Mouse (Mus musculus): ENCODE data around the gene Ensa. TPM values are rescaled to one million over a fixed set of nuclear protein-coding genes. Genes with fewer than 3 reads are reported as not detected.
"Not testable (repeated sequence)": the region's sequence is repeated elsewhere in the genome, so short reads cannot be mapped to it uniquely, and the experiment has no call there.

The Ensa gene
- polyA plus RNA-seq, 1 experiment from 2014 or later, result 97.2 TPM

GRCm38 (mm10) chr3:95618511-95618910 is 6.3 kb upstream of the Ensa start:
- 100% methylated on average over 1 of the region's 1 CpGs for WGBS
- no peak overlapping the region for H3K9ac ChIP-seq (ENCODE audit: low read length)
- DNase-seq (ENCODE audit: low spot score), result no peak
- H3K9me3 ChIP-seq (replicated peaks; ENCODE audit: control insufficient read depth, low read length), result no peaks in the 10 kb centered on the region
- no peak overlapping the region for H3K4me2 ChIP-seq (ENCODE audit: low read length)
- H3K27ac ChIP-seq (ENCODE audit: low read depth, low read length), result no peak overlapping the region
- no peak for ATAC-seq
- no peaks in the 10 kb centered on the region for H3K27me3 ChIP-seq (replicated peaks; ENCODE audit: control insufficient read depth, insufficient read depth, low read length)
- no peaks in the 10 kb centered on the region for H3K4me1 ChIP-seq (ENCODE audit: control insufficient read depth, insufficient read depth, low read length)
- peaks cover 38% of the 10 kb centered on the region for H3K36me3 ChIP-seq (ENCODE audit: control insufficient read depth, insufficient read depth, low read length)
- H3K4me3 ChIP-seq (ENCODE audit: low read depth, low read length), result no peak overlapping the region

DNA sequence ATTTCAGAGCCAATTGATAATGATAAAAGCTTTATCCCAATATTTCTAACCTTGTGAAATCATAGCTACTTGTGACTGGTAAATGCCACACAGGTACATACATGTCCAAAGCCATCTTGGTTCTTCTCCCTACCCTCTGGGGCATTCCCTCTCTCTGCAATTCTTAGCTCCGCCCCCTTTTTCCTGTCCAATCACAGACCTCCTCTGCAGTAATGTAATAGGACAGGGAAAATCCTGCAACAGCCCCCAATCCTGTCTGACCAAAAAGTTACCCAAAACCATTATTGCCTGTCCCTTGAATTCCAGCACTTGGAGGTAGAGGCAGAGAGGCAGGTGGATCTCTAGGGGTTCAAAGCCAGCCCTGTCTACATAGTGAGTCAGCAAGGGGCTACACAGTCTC is 3.6 kb upstream of the Ensa start:
- Histone ChIP-seq H3K4me1 (ENCODE audit: control insufficient read depth, insufficient read depth, low read length) (peaks cover 6% of the 10 kb centered on the region), H3K4me3 (ENCODE audit: low read depth, low read length) (no peak overlapping the region), H3K9me3 (replicated peaks; ENCODE audit: control insufficient read depth, low read length) (no peaks in the 10 kb centered on the region), H3K27ac (ENCODE audit: low read depth, low read length) (no peak overlapping the region), H3K4me2 (ENCODE audit: low read length) (no peak overlapping the region), H3K36me3 (ENCODE audit: control insufficient read depth, insufficient read depth, low read length) (peaks cover 34% of the 10 kb centered on the region), H3K27me3 (replicated peaks; ENCODE audit: control insufficient read depth, insufficient read depth, low read length) (no peaks in the 10 kb centered on the region), H3K9ac (ENCODE audit: low read length) (no peak overlapping the region)
- no peak for DNase-seq (ENCODE audit: low spot score)
- ATAC-seq, result no peak
- WGBS, result 76% methylated on average over 1 of the region's 1 CpGs

DNA sequence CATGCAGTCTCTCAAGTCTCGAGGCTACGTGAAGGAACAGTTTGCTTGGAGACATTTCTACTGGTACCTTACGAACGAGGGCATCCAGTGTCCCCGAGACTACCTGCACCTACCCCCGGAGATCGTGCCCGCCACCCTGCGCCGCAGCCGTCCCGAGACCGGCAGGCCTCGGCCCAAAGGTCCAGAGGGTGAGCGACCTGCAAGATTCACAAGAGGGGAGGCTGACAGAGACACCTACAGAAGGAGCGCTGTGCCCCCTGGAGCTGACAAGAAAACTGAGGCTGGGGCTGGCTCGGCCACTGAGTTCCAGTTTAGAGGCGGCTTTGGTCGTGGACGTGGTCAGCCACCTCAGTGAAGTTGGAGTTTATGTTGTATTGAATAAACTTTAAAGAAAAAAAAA is 2.4 kb upstream of the Ensa start:
- H3K27ac ChIP-seq (ENCODE audit: low read depth, low read length); DNase-seq (ENCODE audit: low spot score); ATAC-seq; H3K9me3 ChIP-seq (replicated peaks; ENCODE audit: control insufficient read depth, low read length); H3K9ac ChIP-seq (ENCODE audit: low read length); H3K4me1 ChIP-seq (ENCODE audit: control insufficient read depth, insufficient read depth, low read length); H3K4me3 ChIP-seq (ENCODE audit: low read depth, low read length); H3K27me3 ChIP-seq (replicated peaks; ENCODE audit: control insufficient read depth, insufficient read depth, low read length); H3K4me2 ChIP-seq (ENCODE audit: low read length): not testable (repeated sequence)
- H3K36me3 ChIP-seq (ENCODE audit: control insufficient read depth, insufficient read depth, low read length), result peaks cover 33% of the 10 kb centered on the region
- 93% methylated on average over 20 of the region's 20 CpGs for WGBS

- Histone ChIP-seq H3K9me3 (replicated peaks; ENCODE audit: control insufficient read depth, low read length) (no peaks in the 10 kb centered on the region), H3K27me3 (replicated peaks; ENCODE audit: control insufficient read depth, insufficient read depth, low read length) (no peaks in the 10 kb centered on the region), H3K4me1 (ENCODE audit: control insufficient read depth, insufficient read depth, low read length) (peaks cover 7% of the 10 kb centered on the region), H3K27ac (ENCODE audit: low read depth, low read length) (no peak overlapping the region), H3K4me2 (ENCODE audit: low read length) (no peak overlapping the region), H3K36me3 (ENCODE audit: control insufficient read depth, insufficient read depth, low read length) (peaks cover 35% of the 10 kb centered on the region), H3K9ac (ENCODE audit: low read length) (no peak overlapping the region), H3K4me3 (ENCODE audit: low read depth, low read length) (no peak overlapping the region)
- WGBS, result 39% methylated on average over 2 of the region's 2 CpGs
- DNase-seq (ENCODE audit: low spot score) (no peak), ATAC-seq (no peak)
Measured at GRCm38 (mm10) chr3:95623551-95623950, 1.2 kb upstream of the Ensa start.

- 67% methylated on average over 5 of the region's 5 CpGs for WGBS
- H3K4me3 ChIP-seq (ENCODE audit: low read depth, low read length), result peak overlapping the region; percentile 60
- not testable (repeated sequence) for H3K9me3 ChIP-seq (replicated peaks; ENCODE audit: control insufficient read depth, low read length); DNase-seq (ENCODE audit: low spot score); H3K27me3 ChIP-seq (replicated peaks; ENCODE audit: control insufficient read depth, insufficient read depth, low read length); H3K4me1 ChIP-seq (ENCODE audit: control insufficient read depth, insufficient read depth, low read length); ATAC-seq
- peaks cover 37% of the 10 kb centered on the region for H3K36me3 ChIP-seq (ENCODE audit: control insufficient read depth, insufficient read depth, low read length)
- peak overlapping the region; percentile 55 for H3K4me2 ChIP-seq (ENCODE audit: low read length)
- H3K9ac ChIP-seq (ENCODE audit: low read length), result peak overlapping the region; percentile 56
- peak overlapping the region; percentile 54; the same call in 1 of the 2 replicates for H3K27ac ChIP-seq (ENCODE audit: low read depth, low read length)
Measured at GRCm38 (mm10) chr3:95623991-95624515, 740 bp upstream of the Ensa start.

DNA sequence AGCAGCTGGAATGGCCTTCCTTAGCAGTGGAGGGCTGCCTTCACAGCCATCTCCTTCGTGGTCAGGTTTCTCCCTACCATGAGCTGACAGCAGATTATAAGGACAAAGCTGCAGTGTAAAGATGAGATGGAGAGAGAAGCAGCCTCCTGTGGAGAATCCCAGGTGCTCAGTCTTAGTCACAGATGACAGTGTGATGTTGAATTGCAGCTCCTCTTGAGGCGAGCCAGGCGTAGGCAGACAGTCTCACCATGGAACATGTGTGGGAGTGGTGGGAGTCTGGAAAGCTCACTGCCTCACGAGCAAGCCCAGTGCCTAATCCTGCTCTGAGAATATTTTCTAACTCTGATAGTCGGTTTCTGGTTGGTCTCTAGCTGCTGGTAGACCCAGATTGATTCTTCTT is 3.0 kb downstream of the Ensa start:
- Histone ChIP-seq H3K27ac (ENCODE audit: low read depth, low read length) (no peak overlapping the region), H3K4me2 (ENCODE audit: low read length) (no peak overlapping the region), H3K4me1 (ENCODE audit: control insufficient read depth, insufficient read depth, low read length) (peaks cover 7% of the 10 kb centered on the region), H3K27me3 (replicated peaks; ENCODE audit: control insufficient read depth, insufficient read depth, low read length) (no peaks in the 10 kb centered on the region), H3K9ac (ENCODE audit: low read length) (no peak overlapping the region; the same call in 1 of the 2 replicates), H3K36me3 (ENCODE audit: control insufficient read depth, insufficient read depth, low read length) (peaks cover 60% of the 10 kb centered on the region), H3K9me3 (replicated peaks; ENCODE audit: control insufficient read depth, low read length) (no peaks in the 10 kb centered on the region), H3K4me3 (ENCODE audit: low read depth, low read length) (no peak overlapping the region)
- ATAC-seq (no peak), DNase-seq (ENCODE audit: low spot score) (no peak)
- WGBS, result 91% methylated on average over 5 of the region's 5 CpGs

GRCm38 (mm10) chr3:95629755-95630154 is 5.0 kb downstream of the Ensa start:
- peaks cover 7% of the 10 kb centered on the region for H3K4me1 ChIP-seq (ENCODE audit: control insufficient read depth, insufficient read depth, low read length)
- DNase-seq (ENCODE audit: low spot score) (peak; percentile 43), ATAC-seq (no peak)
- H3K9ac ChIP-seq (ENCODE audit: low read length), result no peak overlapping the region
- H3K27me3 ChIP-seq (replicated peaks; ENCODE audit: control insufficient read depth, insufficient read depth, low read length), result no peaks in the 10 kb centered on the region
- peaks cover 79% of the 10 kb centered on the region for H3K36me3 ChIP-seq (ENCODE audit: control insufficient read depth, insufficient read depth, low read length)
- no peak overlapping the region for H3K4me2 ChIP-seq (ENCODE audit: low read length)
- H3K27ac ChIP-seq (ENCODE audit: low read depth, low read length), result no peak overlapping the region
- H3K9me3 ChIP-seq (replicated peaks; ENCODE audit: control insufficient read depth, low read length), result no peaks in the 10 kb centered on the region
- WGBS, result 83% methylated on average over 4 of the region's 4 CpGs
- no peak overlapping the region for H3K4me3 ChIP-seq (ENCODE audit: low read depth, low read length)

DNA sequence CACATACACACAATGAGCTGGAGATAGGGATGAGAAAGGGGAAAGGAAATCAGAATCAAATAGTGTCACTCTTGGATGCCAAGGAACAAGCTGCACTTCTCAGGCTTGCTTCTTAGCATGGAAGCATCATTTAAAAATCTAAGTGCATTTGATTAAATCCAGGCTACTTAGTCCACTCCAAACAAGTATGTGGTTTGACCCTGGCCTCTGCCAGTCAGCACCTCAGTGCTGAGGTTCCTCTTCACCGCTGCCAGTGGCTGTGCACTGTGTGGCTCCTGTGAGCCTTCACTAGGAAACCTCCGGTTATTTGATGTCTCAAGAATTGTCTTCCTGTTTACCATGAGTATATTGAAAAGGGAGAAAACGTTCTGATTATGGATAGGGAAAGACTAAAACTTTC is 6.1 kb downstream of the Ensa start:
- ATAC-seq, result no peak
- Histone ChIP-seq H3K36me3 (ENCODE audit: control insufficient read depth, insufficient read depth, low read length) (peaks cover 90% of the 10 kb centered on the region), H3K4me1 (ENCODE audit: control insufficient read depth, insufficient read depth, low read length) (peaks cover 5% of the 10 kb centered on the region), H3K4me2 (ENCODE audit: low read length) (no peak overlapping the region), H3K27ac (ENCODE audit: low read depth, low read length) (no peak overlapping the region), H3K4me3 (ENCODE audit: low read depth, low read length) (no peak overlapping the region), H3K9me3 (replicated peaks; ENCODE audit: control insufficient read depth, low read length) (no peaks in the 10 kb centered on the region), H3K9ac (ENCODE audit: low read length) (no peak overlapping the region), H3K27me3 (replicated peaks; ENCODE audit: control insufficient read depth, insufficient read depth, low read length) (no peaks in the 10 kb centered on the region)
- WGBS, result 89% methylated on average over 3 of the region's 3 CpGs
- DNase-seq (ENCODE audit: low spot score), result no peak

GRCm38 (mm10) chr3:95631304-95631703 is 6.5 kb downstream of the Ensa start:
- Histone ChIP-seq H3K4me1 (ENCODE audit: control insufficient read depth, insufficient read depth, low read length) (peaks cover under 1% of the 10 kb centered on the region), H3K4me3 (ENCODE audit: low read depth, low read length) (no peak overlapping the region), H3K9me3 (replicated peaks; ENCODE audit: control insufficient read depth, low read length) (no peaks in the 10 kb centered on the region), H3K4me2 (ENCODE audit: low read length) (no peak overlapping the region), H3K36me3 (ENCODE audit: control insufficient read depth, insufficient read depth, low read length) (peaks cover 94% of the 10 kb centered on the region), H3K27me3 (replicated peaks; ENCODE audit: control insufficient read depth, insufficient read depth, low read length) (no peaks in the 10 kb centered on the region), H3K9ac (ENCODE audit: low read length) (no peak overlapping the region), H3K27ac (ENCODE audit: low read depth, low read length) (no peak overlapping the region)
- ATAC-seq (no peak), DNase-seq (ENCODE audit: low spot score) (no peak)
- WGBS, result 86% methylated on average over 6 of the region's 6 CpGs

Measured in forebrain, embryonic 14.5 days (tissue).